In genomic region chr6:88194978-88195325, GRCm38 (mm10) we compare ENCODE assay signal across 15 mouse cellular contexts. TPM values are rescaled to one million over a fixed set of nuclear protein-coding genes. Genes with fewer than 3 reads are reported as not detected.
DNase-seq lines count a peak whose midpoint lies in the region; ATAC-seq and TF ChIP-seq lines count a peak whose summit lies in the region.
"Had no signal": no experiment of that assay in that cellular context is flagged by ENCODE, and none has a peak within 500 bp of the region (broad histone marks: within the 10 kb centered on the region; RNA-seq: fewer than 3 reads in every experiment).

No protein-coding gene starts in this region.

- no peak for DNase-seq in heart, adult 9 months (ENCODE audit: low spot score in 2 of 2)
- DNase-seq in lung, adult 2 months: peak; percentile 29
- DNase-seq in lung, postnatal 4 days: no peak
- DNase-seq in forelimb bud, embryonic 11.5 days (ENCODE audit: low read depth, low spot score): peak; percentile 20
- DNase-seq in thymus, postnatal 25 days: no peak
- DNase-seq in layer of hippocampus, adult 9-10 months (ENCODE audit: low spot score): no peak
- DNase-seq: adrenal gland, postnatal 14 days; cerebellum, adult 8-10 months; kidney, postnatal 25 days; right cerebral cortex, postnatal 25 days had no signal

- no peaks in the 10 kb centered on the region for H3K9me3 ChIP-seq in heart, embryonic 13.5 days
- H3K9me3 ChIP-seq in midbrain, embryonic 15.5 days: no peaks in the 10 kb centered on the region
- H3K9me3 ChIP-seq: lung, embryonic 15.5 days; stomach, embryonic 15.5 days had no signal

- H3K27me3 ChIP-seq in heart, embryonic 13.5 days (replicated peaks): peaks cover 100% of the 10 kb centered on the region
- peaks cover 65% of the 10 kb centered on the region for H3K27me3 ChIP-seq in midbrain, embryonic 15.5 days (replicated peaks)

- H3K27ac ChIP-seq in heart, embryonic 13.5 days (replicated peaks): no peak overlapping the region
- H3K27ac ChIP-seq in midbrain, embryonic 15.5 days: no peak overlapping the region
- H3K27ac ChIP-seq: lung, embryonic 15.5 days; stomach, embryonic 15.5 days had no signal

- H3K9ac ChIP-seq in heart, embryonic 13.5 days: no peak overlapping the region
- H3K9ac ChIP-seq in midbrain, embryonic 15.5 days: no peak overlapping the region; the same call in 1 of the 2 replicates
- H3K9ac ChIP-seq: lung, embryonic 15.5 days; stomach, embryonic 15.5 days had no signal

- H3K4me2 ChIP-seq in heart, embryonic 13.5 days: peak overlapping the region; percentile 81
- peak overlapping the region; percentile 55 for H3K4me2 ChIP-seq in midbrain, embryonic 15.5 days

- no peak for TF ChIP-seq POLR2A in lung, adult 2 months (IDR thresholded peaks at IDR 0.05; ENCODE audit: borderline replicate concordance, extremely low read depth, low read depth, low read length)

- WGBS in heart, embryonic 13.5 days: 14% methylated on average over 7 of the region's 7 CpGs
- 29% methylated on average over 7 of the region's 7 CpGs for WGBS in lung, adult 2 months
- 7% methylated on average over 7 of the region's 7 CpGs for WGBS in midbrain, embryonic 15.5 days

- H3K36me3 ChIP-seq in heart, embryonic 13.5 days: no peaks in the 10 kb centered on the region
- H3K36me3 ChIP-seq in midbrain, embryonic 15.5 days (replicated peaks): no peaks in the 10 kb centered on the region
- H3K36me3 ChIP-seq: lung, embryonic 15.5 days; stomach, embryonic 15.5 days had no signal

- 0 out of 2 replicates have a peak overlapping the region, but pooled peaks have one; percentile 54 for H3K4me3 ChIP-seq in heart, embryonic 13.5 days
- peak overlapping the region; percentile 73 for H3K4me3 ChIP-seq in lung, adult 2 months (replicated peaks; ENCODE audit: extremely low read depth, low read depth, low read length)
- peak overlapping the region; percentile 39 for H3K4me3 ChIP-seq in midbrain, embryonic 15.5 days

- ATAC-seq in heart, embryonic 13.5 days (ENCODE audit: extremely low read depth, insufficient number of reproducible peaks, low FRiP score, low TSS enrichment): no peak
- ATAC-seq in midbrain, embryonic 15.5 days (replicated peaks): no peak

- TF ChIP-seq CTCF in lung, adult 2 months (IDR thresholded peaks at IDR 0.05; ENCODE audit: insufficient read depth, low read length): no peak

- H3K4me1 ChIP-seq in heart, embryonic 13.5 days: peaks cover 63% of the 10 kb centered on the region
- peaks cover 6% of the 10 kb centered on the region for H3K4me1 ChIP-seq in lung, adult 2 months (ENCODE audit: control insufficient read depth, insufficient read depth, low read length)
- peaks cover 60% of the 10 kb centered on the region for H3K4me1 ChIP-seq in midbrain, embryonic 15.5 days

RNA-seq across cellular contexts. Expression of gene Gata2, which starts 1.3 kb away (rescaled TPM):
- 14.3 and 17.6 TPM in 2 replicates for polyA plus RNA-seq in heart, embryonic 13.5 days (2015; fragmentation: Nextera tagmentation; extraction: Ambion mirVana)
- polyA plus RNA-seq in lung, adult 2 months (2012; rRNA removed): 184 and 333 TPM in 2 replicates
- 20.7 and 20.9 TPM in 2 replicates for polyA plus RNA-seq in midbrain, embryonic 15.5 days (2015; fragmentation: Nextera tagmentation; extraction: Ambion mirVana)

RNA-seq across cellular contexts. Expression of gene Dnajb8, which starts 27.1 kb away (rescaled TPM):
- polyA plus RNA-seq in heart, embryonic 13.5 days (2015; fragmentation: Nextera tagmentation; extraction: Ambion mirVana): not detected in 2 replicates
- not detected in 2 replicates for polyA plus RNA-seq in lung, adult 2 months (2012; rRNA removed)
- not detected in 2 replicates for polyA plus RNA-seq in midbrain, embryonic 15.5 days (2015; fragmentation: Nextera tagmentation; extraction: Ambion mirVana)
- polyA plus RNA-seq: C2C12; lung, embryonic 15.5 days; stomach, embryonic 15.5 days had no signal

Comparison
In these comparisons a context has a peak if more than half of its experiments do, and no peak if none do; other contexts are left out.
1. DNase-seq: peak in lung, adult 2 months (single experiment) and forelimb bud, embryonic 11.5 days (single experiment); none in heart, adult 9 months (0 of 2), lung, postnatal 4 days (0 of 2), thymus, postnatal 25 days (single experiment) and layer of hippocampus, adult 9-10 months (single experiment).
2. Peak in every context shown above with its lines, with median percentiles within 50 percentile points of each other: H3K4me3 ChIP-seq.